Mouse (Mus musculus): ENCODE results near the gene Btbd11.

DNA sequence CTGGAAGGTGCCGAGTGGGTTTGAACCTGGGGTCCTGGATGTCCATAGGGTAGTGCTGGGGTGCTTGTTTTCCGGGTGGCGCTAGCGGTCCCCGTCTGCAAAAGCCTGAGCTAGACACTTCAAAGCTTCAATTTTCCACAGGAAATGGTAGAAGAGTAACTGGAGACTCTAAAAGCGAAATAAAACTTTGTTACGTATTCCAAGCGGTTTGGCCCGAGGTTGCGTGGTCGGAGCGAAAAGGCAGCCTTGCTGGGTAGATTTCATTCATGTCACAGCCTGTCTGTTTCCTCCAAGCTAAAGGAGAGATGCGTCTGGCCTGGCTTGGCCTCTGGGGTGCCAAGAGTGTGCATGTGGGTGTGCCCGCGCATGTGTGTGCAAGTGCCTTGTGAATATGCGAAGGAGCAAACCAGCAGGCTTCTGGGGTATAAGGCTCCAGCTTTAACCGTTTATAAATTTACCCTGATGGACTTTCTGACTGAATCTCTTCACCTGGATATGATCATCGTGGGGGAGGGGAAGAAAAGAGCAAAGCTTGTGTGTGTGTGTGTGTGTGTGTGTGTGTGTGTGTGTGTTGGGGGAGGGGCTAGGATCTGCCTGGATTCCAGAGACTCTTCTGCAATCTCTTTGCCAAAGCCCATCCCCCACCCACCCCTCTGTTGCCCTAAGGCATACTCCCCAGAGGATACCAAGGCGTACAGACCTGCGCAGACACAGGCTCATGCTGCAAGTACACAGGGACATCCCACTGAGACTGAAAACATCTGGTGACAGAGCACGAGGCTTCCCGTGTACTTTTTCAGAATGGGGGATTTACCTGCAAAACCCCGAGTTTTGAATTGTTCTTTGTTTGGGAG is 2.9 kb downstream of the Btbd11 start:
- no peak for TF ChIP-seq POLR2A (IDR thresholded peaks at IDR 0.05; ENCODE audit: extremely low read depth, insufficient read depth, low read length)
- TF ChIP-seq CTCF (IDR thresholded peaks at IDR 0.05; ENCODE audit: low read depth, low read length) = no peak

All from liver, adult 2 months (tissue).